Mouse (Mus musculus) myocyte (in vitro differentiated cells): Measurements from ENCODE around the gene Dek.

Experiments used
- E2F4 ChIP-seq: IDR thresholded peaks from one replicate; pipeline ENCODE4 v1.6.1; 2011; ENCODE audit warnings: mild to moderate bottlenecking, control low read depth, moderate library complexity; ENCODE audit not compliant: insufficient read depth
- MYOD1 ChIP-seq, 3 experiments: IDR thresholded peaks; one replicate each; pipeline ENCODE4 v1.6.1; 2011; ENCODE audit warnings: control low read depth in 2 of 3, low read depth in 2 of 3, mild to moderate bottlenecking in 2 of 3, moderate library complexity in 1 of 3; ENCODE audit not compliant: insufficient read length in 2 of 3, control insufficient read depth in 1 of 3
- POLR2A ChIP-seq: IDR thresholded peaks from one replicate; pipeline ENCODE4 v1.6.1; 2011; ENCODE audit warnings: low read depth, mild to moderate bottlenecking, control low read depth, moderate library complexity; ENCODE audit not compliant: insufficient read length
- POLR2AphosphoS2 ChIP-seq: IDR thresholded peaks from one replicate; pipeline ENCODE4 v1.6.1; 2011; ENCODE audit warnings: low read depth, control low read depth; ENCODE audit not compliant: insufficient read length
- REST ChIP-seq: IDR thresholded peaks from one replicate; pipeline ENCODE4 v1.6.1; 2011; ENCODE audit warnings: mild to moderate bottlenecking, control low read depth, moderate library complexity; ENCODE audit not compliant: insufficient read depth, insufficient read length

GRCm38 (mm10) chr13:47105711-47106579 lies at the start of gene Dek:
- TF ChIP-seq POLR2AphosphoS2 (no peak), POLR2A (peak; percentile 34), MYOD1 (IDR thresholded peaks at IDR 0.05; ENCODE audit: control insufficient read depth in 1 of 3, insufficient read length in 2 of 3, low read depth in 2 of 3) (no peak), E2F4 (peak; percentile 87), REST (no peak)
